Mouse (Mus musculus) adrenal gland, adult 2 months (tissue): ENCODE measurements around the gene Prdm2. TPM values are rescaled to one million over a fixed set of nuclear protein-coding genes. Genes with fewer than 3 reads are reported as not detected.

ENCODE experiments used
- DNase-seq: peaks from one replicate; pipeline ENCODE4 v3.0.0; 2021
- microRNA-seq, 2 experiments: library from miRNA; unstranded; fragments of <30 nt; microRNA quantifications; one replicate each; pipeline ENCODE4 v1.2.0; 2021
- polyA plus RNA-seq: library from polyadenylated mRNA; depleted of rRNA; stranded (reverse); fragments of >200 nt; gene quantifications from 2 replicates; pipeline ENCODE4 v1.2.3, GENCODE M21; 2012; rRNA removed
- total RNA-seq, 2 experiments: library from RNA; stranded (reverse); gene quantifications; 2 replicates each; pipeline ENCODE4 v1.2.3; 2021

The Prdm2 gene
- total and polyA plus RNA-seq, 3 experiments = 9.4 to 38.7 (median 22.3) TPM

- DNase-seq = no peak
Observed at GRCm38 (mm10) chr4:143106971-143107370, 105.8 kb downstream of the Prdm2 start.

DNA sequence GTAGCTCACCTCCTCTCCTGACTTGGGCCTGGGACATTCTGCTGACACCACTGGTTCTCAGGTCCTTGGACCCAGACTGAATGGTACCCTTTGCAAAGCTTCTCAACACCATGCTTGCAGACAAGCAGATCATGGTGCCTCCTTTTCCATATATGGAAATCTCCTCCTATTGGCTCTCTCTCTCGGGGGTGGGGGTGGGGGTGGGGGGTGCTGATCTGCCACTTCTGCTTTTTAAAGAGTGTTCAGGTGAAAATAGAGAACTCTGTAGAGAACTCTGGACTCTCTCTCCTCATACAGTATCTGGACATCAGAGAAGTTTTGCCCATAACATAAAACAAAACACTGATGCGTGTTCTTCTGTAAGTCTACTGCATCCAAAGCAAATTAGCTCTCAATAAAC is 106.2 kb downstream of the Prdm2 start:
- DNase-seq = no peak

DNA sequence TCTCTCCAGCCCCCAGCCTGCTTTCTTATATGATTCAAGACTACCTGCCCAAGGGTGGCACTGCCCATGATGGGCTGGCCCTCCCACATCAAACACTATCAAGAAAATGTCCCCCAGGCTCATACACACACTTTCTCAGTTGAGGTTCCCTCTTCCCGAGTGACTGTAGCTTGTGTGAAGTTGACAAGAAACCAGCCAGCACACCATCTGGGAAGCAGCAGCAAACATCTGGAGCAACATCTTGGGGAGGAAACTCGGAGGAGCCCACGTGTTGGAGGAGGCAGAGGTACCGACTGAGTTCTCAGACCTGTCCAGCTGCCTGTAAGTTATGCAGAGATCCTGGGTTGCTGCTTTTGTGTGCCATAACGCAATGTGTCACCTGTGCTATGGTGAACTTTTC is 108.1 kb downstream of the Prdm2 start:
- DNase-seq = no peak

GRCm38 (mm10) chr4:143103811-143104210 is 109.0 kb downstream of the Prdm2 start:
- peak; percentile 31 for DNase-seq

- DNase-seq = no peak
Observed at GRCm38 (mm10) chr4:143100157-143100556, 112.6 kb downstream of the Prdm2 start.

GRCm38 (mm10) chr4:143099288-143100039 is 113.3 kb downstream of the Prdm2 start:
- DNase-seq = no peak

DNA sequence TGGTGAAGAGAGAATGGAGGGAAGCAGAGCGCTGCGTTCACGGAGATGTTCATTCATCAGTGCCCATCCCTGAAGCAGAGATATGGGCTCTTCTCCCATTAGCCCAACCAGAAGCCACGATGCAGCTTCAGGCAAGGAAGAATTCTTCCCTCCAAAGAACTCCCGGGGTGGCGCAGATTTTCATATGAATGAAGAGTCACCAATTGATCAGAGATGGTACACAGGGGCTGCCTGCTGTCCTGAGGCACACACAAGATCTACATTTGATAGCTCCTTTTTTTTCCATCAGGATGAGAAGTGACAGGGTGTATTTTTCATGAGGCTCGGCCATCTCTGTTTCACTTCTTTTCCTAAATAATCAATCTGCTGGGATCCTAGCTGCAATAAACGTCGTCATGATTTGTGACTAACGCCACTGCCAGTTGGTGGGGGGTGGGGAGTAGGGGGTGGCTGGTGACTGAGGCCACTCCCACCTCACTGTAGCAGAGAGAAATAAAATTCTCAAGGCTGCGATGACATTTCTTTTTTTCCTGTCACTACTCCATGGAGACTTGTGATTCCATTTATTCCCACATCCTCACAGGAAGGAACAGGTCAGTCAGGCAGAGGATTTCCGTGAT is 120.6 kb downstream of the Prdm2 start:
- peak; percentile 52 for DNase-seq

DNA sequence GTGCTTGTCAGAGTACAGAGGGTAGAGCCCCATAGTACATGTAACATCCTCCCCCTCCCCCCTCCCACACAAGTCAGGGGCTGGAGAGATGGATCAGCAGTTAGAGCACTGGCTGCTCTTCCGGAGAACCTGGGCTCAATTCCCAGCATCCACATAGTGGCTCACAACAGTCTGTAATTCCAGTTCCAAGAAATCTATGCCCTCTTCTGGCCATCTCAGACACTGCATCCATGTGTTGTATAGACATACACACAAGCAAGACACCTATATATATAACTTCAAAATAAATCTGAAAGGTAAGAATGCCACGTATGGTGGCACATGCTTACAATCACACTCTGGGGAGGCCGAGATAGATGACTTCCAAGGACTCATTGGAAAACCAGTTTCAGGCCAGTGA is 122.2 kb downstream of the Prdm2 start:
- no peak for DNase-seq

DNA sequence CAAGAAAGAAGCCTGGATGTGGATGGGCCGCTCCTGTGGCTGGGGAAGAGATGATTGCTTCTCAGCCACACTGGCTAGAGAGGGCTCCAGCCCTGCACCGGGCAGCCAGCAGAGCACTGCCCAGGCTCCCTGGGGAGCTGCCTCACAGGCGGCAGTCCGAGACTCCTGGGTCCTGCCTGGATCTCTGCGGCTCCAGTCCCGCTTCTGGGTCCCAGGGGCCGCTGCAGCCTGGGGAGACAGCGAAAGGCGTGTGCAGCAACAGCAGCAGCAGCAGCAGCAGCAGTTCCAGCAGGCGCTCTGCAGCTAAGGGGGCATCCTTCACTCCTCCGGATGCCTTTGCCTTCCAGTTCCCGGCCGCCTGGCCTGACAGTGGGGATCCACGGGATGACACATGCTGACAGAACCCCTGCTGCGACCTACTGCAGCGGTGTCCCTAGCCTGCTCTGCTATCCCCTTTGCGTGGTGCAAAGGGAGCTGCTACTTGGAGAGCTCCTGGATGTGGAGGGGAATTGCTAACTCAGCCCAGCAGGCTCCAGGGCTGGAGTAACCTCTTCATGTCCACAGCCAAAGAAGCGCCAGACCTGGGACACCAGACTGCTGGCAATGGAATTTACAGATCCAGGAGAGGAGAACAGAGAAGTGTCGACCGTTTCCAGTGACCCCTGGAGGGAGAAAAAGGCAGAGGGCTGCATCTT is 138.6 kb downstream of the Prdm2 start:
- DNase-seq = peak; percentile 60

DNA sequence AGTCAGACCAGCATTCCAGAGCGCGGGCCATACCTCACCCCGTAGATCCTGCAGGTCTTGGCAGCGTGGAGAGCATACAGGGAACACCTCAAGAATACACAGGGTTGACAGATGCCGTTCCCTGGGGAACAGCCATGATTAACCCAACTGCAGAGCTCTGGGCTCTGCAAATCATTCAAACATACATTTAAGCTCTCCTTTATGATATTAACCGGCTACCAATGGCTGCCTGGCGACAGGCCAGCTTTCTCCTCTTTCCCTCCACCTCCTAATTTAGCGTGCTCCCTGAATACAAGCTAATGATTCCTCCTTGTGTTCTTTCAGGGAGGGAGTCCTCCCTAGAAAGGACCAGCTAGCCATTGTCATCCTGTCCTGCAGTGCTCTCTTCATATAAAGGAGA is 141.0 kb downstream of the Prdm2 start:
- DNase-seq = no peak

- DNase-seq = peak; percentile 63
Observed at GRCm38 (mm10) chr4:143067006-143067405, 145.8 kb downstream of the Prdm2 start.

GRCm38 (mm10) chr4:143058765-143059344 is 153.9 kb downstream of the Prdm2 start:
- no peak for DNase-seq

Small RNA genes within 50 kb of the gene (microRNA-seq; reads per million reads assigned to microRNA genes)
- 0 to 0.88 reads per million in 2 experiments for gene Mir7021

Other genes with a start within 250 kb of the Prdm2 start
- gene Pdpn, start 86.6 kb upstream of the Prdm2 start, total RNA-seq = 1 to 10 TPM; 5.7 to 9.7 TPM
- 1.1 and 1.7 TPM in 2 replicates for gene Pdpn, start 86.6 kb upstream of the Prdm2 start, polyA plus RNA-seq
- under 1 TPM; 0.20 to 0.24 TPM for gene Lrrc38, start 136.8 kb upstream of the Prdm2 start, total RNA-seq
- gene Lrrc38, start 136.8 kb upstream of the Prdm2 start, polyA plus RNA-seq = 0.59 and 0.91 TPM in 2 replicates
- not detected for gene Pramel1, start 181.4 kb upstream of the Prdm2 start, total RNA-seq
- gene Pramel1, start 181.4 kb upstream of the Prdm2 start, polyA plus RNA-seq = not detected in 2 replicates
- 10 to 100 TPM in 1 of 2 experiments, 1 to 10 TPM in 1; 9.7 to 13.9 TPM for gene Pramef8, start 199.4 kb upstream of the Prdm2 start, total RNA-seq
- gene Pramef8, start 199.4 kb upstream of the Prdm2 start, polyA plus RNA-seq = 3.3 and 4.3 TPM in 2 replicates
- gene Oog4, start 237.3 kb upstream of the Prdm2 start, total RNA-seq = not detected
- gene Oog4, start 237.3 kb upstream of the Prdm2 start, polyA plus RNA-seq = not detected in 2 replicates